Mouse (Mus musculus) layer of hippocampus, postnatal 14 days (tissue): ENCODE measurements around the gene Cpne9. TPM values are rescaled to one million over a fixed set of nuclear protein-coding genes. Genes with fewer than 3 reads are reported as not detected.

Experiments
- DNase-seq, 2 experiments: peaks; one replicate each; pipeline ENCODE4 v3.0.0; 2021 to 2022; ENCODE audit warnings: low spot score in 2 of 2, mixed read lengths in 1 of 2
- total RNA-seq, 2 experiments: library from RNA; stranded (reverse); gene quantifications; 2 replicates each; pipeline ENCODE4 v1.2.3; 2021

Gene Cpne9
- total RNA-seq, 2 experiments from 2014 or later: 14.3 to 21.8 TPM

- DNase-seq: no peak
Measured at GRCm38 (mm10) chr6:113336852-113337620, 54.9 kb downstream of the Cpne9 start.

- no peak for DNase-seq
Measured at GRCm38 (mm10) chr6:113341574-113341973, 59.5 kb downstream of the Cpne9 start.

- no peak for DNase-seq
Measured at GRCm38 (mm10) chr6:113342297-113342696, 60.2 kb downstream of the Cpne9 start.

GRCm38 (mm10) chr6:113343177-113344092 lies 61.3 kb downstream of the Cpne9 start, which contains the start of gene Camk1:
Gene Camk1, minus strand, starts transcription at chr6:113343984.
- peak; percentile 69 to 71 for DNase-seq

GRCm38 (mm10) chr6:113344321-113344720 lies 62.2 kb downstream of the Cpne9 start:
- DNase-seq: no peak

GRCm38 (mm10) chr6:113346897-113347296 lies 64.8 kb downstream of the Cpne9 start:
- DNase-seq: no peak

- no peak for DNase-seq
Measured at GRCm38 (mm10) chr6:113350538-113350937, 68.4 kb downstream of the Cpne9 start.

GRCm38 (mm10) chr6:113351161-113351560 lies 69.1 kb downstream of the Cpne9 start:
- DNase-seq: no peak

GRCm38 (mm10) chr6:113351653-113352052 lies 69.5 kb downstream of the Cpne9 start:
- DNase-seq: no peak

- no peak for DNase-seq
Measured at GRCm38 (mm10) chr6:113352820-113353219, 70.7 kb downstream of the Cpne9 start.

GRCm38 (mm10) chr6:113353696-113354095 lies 71.6 kb downstream of the Cpne9 start:
- no peak for DNase-seq

Other genes with a start within 250 kb of the Cpne9 start
- 10 to 100 TPM; 31.5 to 33.1 TPM for gene Thumpd3, start 236.1 kb upstream of the Cpne9 start, total RNA-seq
- 100 to 1,000 TPM; 116 to 125 TPM for gene Setd5, start 204.9 kb upstream of the Cpne9 start, total RNA-seq
- 10 to 100 TPM; 86.6 to 91.8 TPM for gene Lhfpl4, start 86.9 kb upstream of the Cpne9 start, total RNA-seq
- gene Mtmr14, start 44.5 kb upstream of the Cpne9 start, total RNA-seq: 10 to 100 TPM; 17.6 to 19.0 TPM
- gene Brpf1, start 24.8 kb downstream of the Cpne9 start, total RNA-seq: 10 to 100 TPM; 26.4 to 28.9 TPM
- 1 to 10 TPM; 7.0 to 7.2 TPM for gene Ogg1, start 44.7 kb downstream of the Cpne9 start, total RNA-seq
- 10 to 100 TPM; 49.3 to 50.2 TPM for gene Camk1, start 61.7 kb downstream of the Cpne9 start, total RNA-seq
- gene Tada3, start 95.6 kb downstream of the Cpne9 start, total RNA-seq: 10 to 100 TPM; 53.4 to 54.9 TPM
- 100 to 1,000 TPM; 348 to 363 TPM for gene Arpc4, start 95.8 kb downstream of the Cpne9 start, total RNA-seq
- 10 to 100 TPM; 11.7 to 13.7 TPM for gene Ttll3, start 107.0 kb downstream of the Cpne9 start, total RNA-seq
- 10 to 100 TPM; 24.7 to 28.7 TPM for gene Rpusd3, start 137.0 kb downstream of the Cpne9 start, total RNA-seq
- not detected for gene Cidec, start 153.5 kb downstream of the Cpne9 start, total RNA-seq
- gene Jagn1, start 160.3 kb downstream of the Cpne9 start, total RNA-seq: 10 to 100 TPM; 45.6 to 53.3 TPM
- under 1 TPM; 0.36 to 0.81 TPM for gene Il17re, start 176.2 kb downstream of the Cpne9 start, total RNA-seq
- 1 to 10 TPM; 3.4 to 3.8 TPM for gene Il17rc, start 189.1 kb downstream of the Cpne9 start, total RNA-seq
- gene Creld1, start 201.0 kb downstream of the Cpne9 start, total RNA-seq: 100 to 1,000 TPM in 1 of 2 experiments, 10 to 100 TPM in 1; 99.5 to 101 TPM
- gene Prrt3, start 219.6 kb downstream of the Cpne9 start, total RNA-seq: 10 to 100 TPM; 45.8 to 48.1 TPM
- gene Emc3, start 249.3 kb downstream of the Cpne9 start, total RNA-seq: 10 to 100 TPM; 79.0 to 80.5 TPM
- gene Fancd2, start 249.4 kb downstream of the Cpne9 start, total RNA-seq: 1 to 10 TPM; 2.5 to 4.1 TPM